9 mouse cellular contexts compared by ENCODE assay signal in the genomic region with DNA sequence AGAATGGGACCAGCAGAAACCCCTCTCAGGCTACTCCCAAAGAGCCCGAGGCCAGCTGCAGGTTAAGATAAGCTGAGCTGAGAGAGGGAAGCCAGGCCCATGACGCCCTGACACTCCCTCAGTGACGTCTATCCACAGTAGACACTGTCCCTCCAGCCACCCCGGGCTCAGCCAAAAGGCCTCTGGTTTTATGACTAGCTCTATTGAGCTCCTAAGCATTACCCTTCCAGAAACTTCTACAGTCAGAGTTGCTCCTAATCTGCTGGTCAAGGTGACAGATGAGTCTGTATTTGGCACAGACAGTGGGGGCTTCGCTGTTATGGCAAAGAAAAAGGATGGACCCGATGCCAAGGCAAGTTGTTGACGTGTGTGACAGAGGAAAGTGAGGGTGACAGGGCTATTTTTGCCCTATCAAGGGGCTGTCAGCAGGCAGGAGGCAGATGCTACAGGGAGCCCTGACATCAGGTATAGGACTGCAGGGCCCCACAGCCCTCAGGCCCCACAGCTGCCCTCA.
DNase-seq lines count a peak whose midpoint lies in the region; ATAC-seq lines count a peak whose summit lies in the region.
"Had no signal": no experiment of that assay in that cellular context is flagged by ENCODE, and none has a peak within 500 bp of the region (broad histone marks: within the 10 kb centered on the region; RNA-seq: fewer than 3 reads in every experiment).

No protein-coding gene starts in this region.

- H3K9ac ChIP-seq in limb, embryonic 12.5 days (replicated peaks): no peak overlapping the region
- 0 out of 2 replicates have a peak overlapping the region, but pooled peaks have one; percentile 21 for H3K9ac ChIP-seq in intestine, embryonic 16.5 days (ENCODE audit: low read depth, low read length)
- no peak overlapping the region for H3K9ac ChIP-seq in midbrain, embryonic 15.5 days
- H3K9ac ChIP-seq: limb, embryonic 13.5 days had no signal

- no peaks in the 10 kb centered on the region for H3K9me3 ChIP-seq in limb, embryonic 12.5 days
- no peaks in the 10 kb centered on the region for H3K9me3 ChIP-seq in limb, embryonic 10.5 days (replicated peaks)
- H3K9me3 ChIP-seq in intestine, embryonic 16.5 days (ENCODE audit: control insufficient read depth, low read length): no peaks in the 10 kb centered on the region
- H3K9me3 ChIP-seq in midbrain, embryonic 15.5 days: no peaks in the 10 kb centered on the region
- H3K9me3 ChIP-seq: limb, embryonic 13.5 days had no signal

- ATAC-seq in limb, embryonic 12.5 days (ENCODE audit: insufficient number of reproducible peaks, insufficient read depth, low FRiP score, low TSS enrichment, low read depth): 0 out of 2 replicates have a peak, but pooled peaks have one; percentile 52
- peak; percentile 95 for ATAC-seq in intestine, embryonic 16.5 days
- no peak for ATAC-seq in midbrain, embryonic 15.5 days (replicated peaks)

- no peak for DNase-seq in limb, embryonic 10.5 days (ENCODE audit: low spot score)
- DNase-seq in heart, adult 11 months: peak; percentile 99
- peak; percentile 64 to 78 for DNase-seq in spleen, postnatal 14 days (ENCODE audit: low spot score in 2 of 2)
- no peak for DNase-seq in B cell, adult 2 months
- DNase-seq in thymus, postnatal 14 days: no peak

- no peaks in the 10 kb centered on the region for H3K27me3 ChIP-seq in limb, embryonic 12.5 days
- H3K27me3 ChIP-seq in limb, embryonic 10.5 days (ENCODE audit: low read depth, poor library complexity, severe bottlenecking): no peaks in the 10 kb centered on the region
- H3K27me3 ChIP-seq in intestine, embryonic 16.5 days (replicated peaks; ENCODE audit: control insufficient read depth, insufficient read depth, low read length): no peaks in the 10 kb centered on the region
- no peaks in the 10 kb centered on the region for H3K27me3 ChIP-seq in midbrain, embryonic 15.5 days (replicated peaks)
- H3K27me3 ChIP-seq: limb, embryonic 13.5 days had no signal

- no peak overlapping the region for H3K4me2 ChIP-seq in limb, embryonic 12.5 days
- 0 out of 2 replicates have a peak overlapping the region, but pooled peaks have one; percentile 14 for H3K4me2 ChIP-seq in intestine, embryonic 16.5 days (ENCODE audit: low read depth, low read length)
- H3K4me2 ChIP-seq in midbrain, embryonic 15.5 days: no peak overlapping the region
- H3K4me2 ChIP-seq: limb, embryonic 13.5 days had no signal

- no peaks in the 10 kb centered on the region for H3K36me3 ChIP-seq in limb, embryonic 12.5 days
- no peaks in the 10 kb centered on the region for H3K36me3 ChIP-seq in limb, embryonic 10.5 days
- H3K36me3 ChIP-seq in intestine, embryonic 16.5 days (ENCODE audit: control insufficient read depth, insufficient read depth, low read length): no peaks in the 10 kb centered on the region
- no peaks in the 10 kb centered on the region for H3K36me3 ChIP-seq in midbrain, embryonic 15.5 days (replicated peaks)
- H3K36me3 ChIP-seq: limb, embryonic 13.5 days had no signal

- no peak overlapping the region for H3K4me3 ChIP-seq in limb, embryonic 12.5 days (replicated peaks)
- H3K4me3 ChIP-seq in limb, embryonic 10.5 days: no peak overlapping the region
- no peak overlapping the region for H3K4me3 ChIP-seq in intestine, embryonic 16.5 days (ENCODE audit: low read length)
- no peak overlapping the region for H3K4me3 ChIP-seq in midbrain, embryonic 15.5 days
- H3K4me3 ChIP-seq: limb, embryonic 13.5 days had no signal

- no peaks in the 10 kb centered on the region for H3K4me1 ChIP-seq in limb, embryonic 12.5 days (replicated peaks)
- no peaks in the 10 kb centered on the region for H3K4me1 ChIP-seq in limb, embryonic 10.5 days
- H3K4me1 ChIP-seq in intestine, embryonic 16.5 days (ENCODE audit: control insufficient read depth, insufficient read depth, low read length): peaks cover 12% of the 10 kb centered on the region; the same call in 1 of the 2 replicates
- H3K4me1 ChIP-seq in midbrain, embryonic 15.5 days: no peaks in the 10 kb centered on the region
- H3K4me1 ChIP-seq: limb, embryonic 13.5 days had no signal

- H3K27ac ChIP-seq in limb, embryonic 12.5 days: 0 out of 2 replicates have a peak overlapping the region, but pooled peaks have one; percentile 3
- no peak overlapping the region for H3K27ac ChIP-seq in limb, embryonic 10.5 days
- H3K27ac ChIP-seq in intestine, embryonic 16.5 days (ENCODE audit: low read length): peak overlapping the region; percentile 8; the same call in 1 of the 2 replicates
- H3K27ac ChIP-seq in midbrain, embryonic 15.5 days: no peak overlapping the region
- H3K27ac ChIP-seq: limb, embryonic 13.5 days had no signal

- WGBS in limb, embryonic 12.5 days: 69% methylated on average over 7 of the region's 7 CpGs
- 67% methylated on average over 7 of the region's 7 CpGs for WGBS in limb, embryonic 10.5 days
- 54% methylated on average over 7 of the region's 7 CpGs for WGBS in intestine, embryonic 16.5 days
- 75% methylated on average over 7 of the region's 7 CpGs for WGBS in midbrain, embryonic 15.5 days

Comparison
In these comparisons a context has a peak if more than half of its experiments do, and no peak if none do; other contexts are left out.
1. H3K27ac ChIP-seq: peak in limb, embryonic 12.5 days (single experiment) and intestine, embryonic 16.5 days (single experiment); none in limb, embryonic 10.5 days (single experiment) and midbrain, embryonic 15.5 days (single experiment).
2. DNase-seq: peak in heart, adult 11 months (single experiment) and spleen, postnatal 14 days (2 of 2); none in limb, embryonic 10.5 days (single experiment), B cell, adult 2 months (0 of 2) and thymus, postnatal 14 days (single experiment).